Mouse (Mus musculus) kidney, postnatal 0 days (tissue): ENCODE data around the gene Sapcd1. TPM values are rescaled to one million over a fixed set of nuclear protein-coding genes. Genes with fewer than 3 reads are reported as not detected.

Experiments used
- ATAC-seq: fragments of 200-750 bp; cut with Nextera tagmentation; replicated peaks from 2 replicates; pipeline ENCODE4 v1.8.0; 2017; ENCODE audit warnings: low read depth, moderate number of reproducible peaks, moderate TSS enrichment, moderate library complexity; ENCODE audit not compliant: low FRiP score
- DNase-seq: peaks from one replicate; pipeline ENCODE4 v3.0.0-alpha.2; 2016; ENCODE audit warnings: low spot score
- H3K27ac ChIP-seq: fragments of 300-500 bp; sonication (generic); 2 replicates; pipeline ENCODE4 v1.5.1; 2014; ENCODE audit warnings: mild to moderate bottlenecking
- H3K27me3 ChIP-seq: fragments of 300-500 bp; sonication (generic); 2 replicates; pipeline ENCODE4 v1.6.1; 2014; ENCODE audit warnings: low read length, mixed read lengths; ENCODE audit not compliant: insufficient read depth
- H3K36me3 ChIP-seq: fragments of 300-500 bp; sonication (generic); 2 replicates; pipeline ENCODE4 v1.6.1; 2014; ENCODE audit warnings: low read length, mixed read lengths; ENCODE audit not compliant: insufficient read depth
- H3K4me1 ChIP-seq: fragments of 300-500 bp; sonication (generic); replicated peaks from 2 replicates; pipeline ENCODE4 v1.6.1; 2014; ENCODE audit warnings: antibody characterized with exemption, low read length, mixed read lengths; ENCODE audit not compliant: insufficient read depth
- H3K4me2 ChIP-seq: fragments of 300-500 bp; sonication (generic); 2 replicates; pipeline ENCODE4 v1.6.1; 2014; ENCODE audit warnings: mild to moderate bottlenecking, low read length, moderate library complexity, mixed read lengths
- H3K4me3 ChIP-seq: fragments of 300-500 bp; sonication (generic); replicated peaks from 2 replicates; pipeline ENCODE4 v1.5.1; 2014; ENCODE audit warnings: low read depth, low read length
- H3K9ac ChIP-seq: fragments of 300-500 bp; sonication (generic); 2 replicates; pipeline ENCODE4 v1.6.1; 2014; ENCODE audit warnings: low read depth, low read length
- H3K9me3 ChIP-seq: fragments of 300-500 bp; sonication (generic); replicated peaks from 2 replicates; pipeline ENCODE4 v1.6.1; 2016; ENCODE audit warnings: low read length, inconsistent platforms, mixed read lengths
- CTCF ChIP-seq: IDR thresholded peaks from 2 replicates; pipeline ENCODE4 v1.5.1; 2016; ENCODE audit warnings: antibody characterized with exemption, low read depth, mild to moderate bottlenecking, moderate library complexity
- WGBS: fragments of 180-500 bp; shearing (Covaris S2); extraction: QIAGEN DNeasy Blood & Tissue Kit; methylation state at CpG from one replicate; pipeline ENCODE4 v1.1.7; 2014; 5-methylcytosine and 5-hydroxymethylcytosine counted together
- polyA plus RNA-seq: library from polyadenylated mRNA; unstranded; fragments of >200 nt; fragmentation: Nextera tagmentation; extraction: Ambion mirVana; gene quantifications from 2 replicates; pipeline ENCODE4 v1.2.1, GENCODE M21; 2015

Sapcd1 gene
- polyA plus RNA-seq, 1 experiment from 2014 or later = 3.7 TPM

- H3K9me3 ChIP-seq = no peaks in the 10 kb centered on the region
- H3K4me3 ChIP-seq = no peak overlapping the region
- H3K9ac ChIP-seq = no peak overlapping the region
- TF ChIP-seq CTCF = no peak
- no peak for ATAC-seq
- H3K27me3 ChIP-seq = no peaks in the 10 kb centered on the region
- no peak for DNase-seq
- no peaks in the 10 kb centered on the region for H3K4me1 ChIP-seq
- no peaks in the 10 kb centered on the region for H3K36me3 ChIP-seq
- no peak overlapping the region for H3K4me2 ChIP-seq
- 83% methylated on average over 7 of the region's 7 CpGs for WGBS
- H3K27ac ChIP-seq = no peak overlapping the region
Measured at GRCm38 (mm10) chr17:35031880-35032279, 4.1 kb upstream of the Sapcd1 start.

GRCm38 (mm10) chr17:35031272-35031671 is 3.5 kb upstream of the Sapcd1 start:
- Histone ChIP-seq H3K9me3 (no peaks in the 10 kb centered on the region), H3K4me1 (no peaks in the 10 kb centered on the region), H3K27me3 (no peaks in the 10 kb centered on the region), H3K36me3 (no peaks in the 10 kb centered on the region), H3K9ac (no peak overlapping the region), H3K4me3 (no peak overlapping the region), H3K27ac (no peak overlapping the region), H3K4me2 (no peak overlapping the region)
- no peak for ATAC-seq
- WGBS = 87% methylated on average over 11 of the region's 11 CpGs
- TF ChIP-seq CTCF = no peak
- DNase-seq = no peak

- Histone ChIP-seq H3K36me3 (no peaks in the 10 kb centered on the region), H3K9me3 (no peaks in the 10 kb centered on the region), H3K27ac (no peak overlapping the region), H3K4me3 (no peak overlapping the region), H3K4me2 (no peak overlapping the region), H3K27me3 (no peaks in the 10 kb centered on the region), H3K4me1 (no peaks in the 10 kb centered on the region), H3K9ac (no peak overlapping the region)
- DNase-seq (peak; percentile 41), ATAC-seq (no peak)
- WGBS = 40% methylated on average over 18 of the region's 19 CpGs
- TF ChIP-seq CTCF = peak; percentile 66
Measured at GRCm38 (mm10) chr17:35029691-35030532, 2.1 kb upstream of the Sapcd1 start.

DNA sequence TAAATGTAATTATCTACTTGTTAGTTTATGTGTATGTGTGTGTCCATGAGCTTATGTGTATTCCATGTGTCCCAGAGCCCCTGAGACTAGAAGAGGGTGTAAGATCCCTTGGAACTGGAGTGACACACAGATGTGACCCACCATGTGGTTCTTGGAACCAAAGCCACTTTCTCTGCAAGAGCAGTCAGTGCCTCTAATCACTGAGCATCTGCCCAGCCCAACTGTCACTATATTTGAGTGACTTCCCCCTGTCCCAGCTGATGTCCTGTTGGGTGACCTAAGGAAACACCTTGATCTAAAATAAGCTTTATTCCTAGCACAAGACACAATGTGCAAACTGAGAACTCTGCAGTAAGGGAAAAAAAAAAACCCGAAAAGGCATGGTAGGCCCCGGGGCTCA is 499 bp upstream of the Sapcd1 start:
- Histone ChIP-seq H3K4me3 (no peak overlapping the region), H3K4me1 (no peaks in the 10 kb centered on the region), H3K9ac (no peak overlapping the region), H3K27ac (no peak overlapping the region), H3K4me2 (no peak overlapping the region), H3K9me3 (no peaks in the 10 kb centered on the region), H3K36me3 (no peaks in the 10 kb centered on the region), H3K27me3 (no peaks in the 10 kb centered on the region)
- ATAC-seq (no peak), DNase-seq (no peak)
- WGBS = 69% methylated on average over 2 of the region's 2 CpGs
- no peak for TF ChIP-seq CTCF

DNA sequence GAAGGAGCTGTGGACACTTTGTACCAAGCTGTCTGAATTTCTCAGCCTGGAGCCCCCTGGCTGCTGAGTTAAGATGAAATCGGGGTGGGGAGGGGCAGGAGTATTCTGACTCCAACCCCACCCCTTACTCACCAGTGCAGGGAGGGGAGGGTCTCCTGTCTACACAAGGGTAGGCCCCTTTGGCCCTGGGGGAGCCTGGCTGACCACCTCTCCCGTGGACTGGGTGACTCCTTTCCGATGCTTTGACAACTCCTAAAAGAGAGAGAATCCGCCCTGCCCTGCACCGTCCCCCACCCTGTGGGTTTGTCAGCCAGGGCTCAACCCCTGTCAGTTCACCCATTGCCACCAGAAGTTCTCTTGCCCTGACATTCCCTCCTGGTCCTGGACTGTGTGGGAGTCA is 1.6 kb downstream of the Sapcd1 start:
- DNase-seq (no peak), ATAC-seq (no peak)
- no peaks in the 10 kb centered on the region for H3K9me3 ChIP-seq
- no peak overlapping the region for H3K4me2 ChIP-seq
- 53% methylated on average over 5 of the region's 5 CpGs for WGBS
- TF ChIP-seq CTCF = no peak
- H3K9ac ChIP-seq = no peak overlapping the region
- no peaks in the 10 kb centered on the region for H3K36me3 ChIP-seq
- no peaks in the 10 kb centered on the region for H3K4me1 ChIP-seq
- no peak overlapping the region for H3K4me3 ChIP-seq
- no peak overlapping the region for H3K27ac ChIP-seq
- H3K27me3 ChIP-seq = no peaks in the 10 kb centered on the region

DNA sequence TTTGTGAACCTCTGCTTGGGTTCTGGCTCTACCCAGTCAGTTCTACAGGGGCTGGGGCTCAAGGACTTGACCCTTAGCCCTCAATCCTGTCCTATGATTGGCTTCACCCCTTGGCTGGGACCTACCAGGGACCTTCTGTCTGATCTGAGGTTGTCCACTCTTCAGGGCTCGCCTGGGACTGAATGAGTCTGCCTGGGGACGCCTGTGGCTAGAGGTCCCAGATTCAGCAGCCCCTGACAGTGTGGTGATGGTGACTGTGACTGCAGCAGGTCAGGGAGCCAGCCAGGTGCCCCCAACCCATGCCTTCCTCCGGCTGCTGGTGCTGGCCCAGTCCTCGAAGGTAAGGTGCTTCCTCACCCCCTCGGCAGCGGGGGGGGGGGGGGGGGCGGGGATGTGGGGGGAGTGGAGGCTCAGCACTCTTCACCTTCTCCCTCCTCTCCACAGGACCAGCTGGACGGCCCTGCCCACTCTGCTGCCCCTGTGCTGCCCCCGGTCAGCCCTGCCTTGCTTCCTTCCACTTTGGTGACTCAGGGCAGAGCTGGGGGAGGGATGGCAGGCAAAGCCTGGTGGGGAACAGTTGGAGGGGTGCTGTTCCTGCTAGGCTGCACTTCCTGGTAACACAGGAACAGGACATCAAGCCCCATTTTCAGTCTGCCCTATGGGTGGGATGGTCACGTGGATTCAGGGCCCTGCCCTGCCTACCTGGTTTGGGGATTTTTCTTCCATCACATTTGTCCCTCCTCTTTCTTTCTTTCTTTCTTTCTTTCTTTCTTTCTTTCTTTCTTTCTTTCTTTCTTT is 2.9 kb downstream of the Sapcd1 start:
- H3K27me3 ChIP-seq = no peaks in the 10 kb centered on the region
- ATAC-seq (no peak), DNase-seq (no peak)
- no peak overlapping the region for H3K4me2 ChIP-seq
- H3K9ac ChIP-seq = no peak overlapping the region
- no peaks in the 10 kb centered on the region for H3K36me3 ChIP-seq
- TF ChIP-seq CTCF = no peak
- H3K9me3 ChIP-seq = no peaks in the 10 kb centered on the region
- H3K4me1 ChIP-seq = no peaks in the 10 kb centered on the region
- 54% methylated on average over 7 of the region's 10 CpGs for WGBS
- no peak overlapping the region for H3K4me3 ChIP-seq
- H3K27ac ChIP-seq = no peak overlapping the region
